Mouse (Mus musculus) gastrocnemius, adult 2 months (tissue): ENCODE results near the gene 4930402H24Rik. TPM values are rescaled to one million over a fixed set of nuclear protein-coding genes. Genes with fewer than 3 reads are reported as not detected.
"Not testable (repeated sequence)": the region's sequence is repeated elsewhere in the genome, so short reads cannot be mapped to it uniquely, and the experiment has no call there.

ENCODE experiments used
- DNase-seq: peaks from one replicate; pipeline ENCODE4 v3.0.0; 2022
- H3K27ac ChIP-seq: fragments of 200-600 bp; 2 replicates; pipeline ENCODE4 v1.8.1; 2022; ENCODE audit warnings: mild to moderate bottlenecking
- H3K4me3 ChIP-seq: fragments of 200-600 bp; 2 replicates; pipeline ENCODE4 v1.8.1; 2022; ENCODE audit warnings: mild to moderate bottlenecking, moderate library complexity
- CTCF ChIP-seq: fragments of 200-600 bp; IDR thresholded peaks from 2 replicates; pipeline ENCODE4 v1.8.1; 2022; ENCODE audit warnings: antibody characterized with exemption, mild to moderate bottlenecking, moderate library complexity
- intact Hi-C: fragments of 180-260 bp; cut with DNase I; formaldehyde crosslinking; loops from one replicate; pipeline ENCODE4 v1.15.1; 2025
- total RNA-seq, 2 experiments: library from RNA; stranded (reverse); gene quantifications; 2 replicates each; pipeline ENCODE4 v1.2.3; 2021

The 4930402H24Rik gene
- total RNA-seq, 2 experiments from 2014 or later, result 3.1 to 5.0 TPM

DNA sequence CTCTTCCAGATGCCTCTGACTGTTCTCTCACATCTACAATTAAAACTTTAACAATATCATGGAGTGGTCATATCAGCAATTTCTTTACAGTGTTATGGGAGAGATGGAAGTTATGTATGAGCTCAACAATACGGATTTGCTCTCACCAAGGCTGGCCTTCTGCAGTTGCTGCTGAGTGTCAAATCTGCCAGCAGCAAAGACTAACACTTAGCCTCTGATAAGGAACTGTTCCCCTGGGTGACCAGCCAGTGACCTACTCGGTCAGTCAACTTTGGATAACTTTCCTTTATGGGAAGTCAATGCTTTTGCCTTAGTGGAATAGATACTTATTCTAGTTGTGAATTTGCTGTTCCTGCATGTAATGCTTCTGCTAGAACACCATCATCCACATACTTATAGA lies 62.6 kb downstream of the 4930402H24Rik start:
- DNase-seq, result no peak
- intact Hi-C loops, result no loop called here
- Histone ChIP-seq H3K4me3 (no peak overlapping the region), H3K27ac (no peak overlapping the region)
- no peak for TF ChIP-seq CTCF

DNA sequence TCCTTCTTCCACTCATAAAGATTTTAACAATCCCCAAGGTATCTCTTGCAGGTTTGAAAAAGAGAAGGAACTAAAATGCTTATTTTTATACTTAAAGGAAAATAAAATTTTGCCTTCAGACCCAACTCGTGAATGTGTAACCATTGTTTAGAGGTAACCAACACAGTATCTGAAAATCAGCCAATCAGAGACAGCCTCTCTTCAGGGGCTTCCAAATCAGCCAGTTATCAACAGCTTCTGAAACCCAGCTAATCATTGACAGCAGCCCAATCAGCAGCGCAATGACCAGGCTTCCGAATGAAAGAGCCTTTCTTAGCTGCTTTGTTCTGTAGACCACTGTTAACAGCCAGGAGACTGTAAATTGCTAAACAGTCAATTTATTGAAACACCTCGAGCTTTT lies 65.4 kb downstream of the 4930402H24Rik start:
- TF ChIP-seq CTCF, result no peak
- intact Hi-C loops, result loop anchor here (2.0 kb wide), 1 partner anchor 66 kb away; the partner anchor contains the start of genes 4930402H24Rik and Atrn
- Histone ChIP-seq H3K27ac (peak overlapping the region; percentile 89; the same call in 1 of the 2 replicates), H3K4me3 (peak overlapping the region; percentile 98)
- DNase-seq, result no peak

DNA sequence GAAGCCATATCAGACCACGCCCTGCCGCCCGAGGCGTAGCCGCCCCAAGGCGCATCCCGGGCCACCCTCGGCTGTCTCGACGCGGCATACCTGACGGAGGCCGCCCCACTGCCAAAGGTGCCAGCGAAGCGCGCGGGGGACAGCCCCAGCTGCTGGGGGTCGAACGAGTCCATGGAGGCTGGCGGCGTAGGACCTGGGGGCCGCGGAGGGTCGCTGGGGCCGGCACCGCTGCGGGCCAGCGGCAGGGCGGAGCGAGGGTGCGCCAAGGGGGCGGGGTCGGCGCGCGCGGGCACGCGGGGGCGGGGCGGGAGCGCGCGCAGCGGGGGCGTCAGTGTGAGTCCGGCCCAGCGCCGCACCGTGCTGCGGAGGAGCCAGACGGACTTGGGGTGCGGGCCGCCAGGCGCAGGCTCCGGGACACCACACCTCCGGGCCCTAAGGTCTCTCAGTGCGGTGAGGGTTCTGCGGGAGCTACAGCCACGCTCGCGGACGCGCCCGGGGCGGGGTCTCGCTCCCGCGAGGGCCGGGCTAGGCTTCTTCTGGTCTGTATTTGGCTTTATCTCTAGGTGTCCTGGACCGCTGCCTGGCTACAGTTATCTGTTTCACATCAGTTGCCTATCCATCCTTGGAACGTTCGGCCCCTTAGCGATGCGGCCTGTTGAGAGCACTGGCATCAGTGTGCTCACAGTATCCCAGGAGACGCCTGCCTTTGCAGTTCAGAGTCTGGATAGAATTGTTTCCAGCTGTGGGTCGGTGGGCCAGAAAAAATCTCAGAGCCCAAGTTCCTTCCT lies 66.1 kb downstream of the 4930402H24Rik start:
- intact Hi-C loops, result loop anchor here (2.0 kb wide), 1 partner anchor 67 kb away; the partner anchor contains the start of genes 4930402H24Rik and Atrn
- Histone ChIP-seq H3K4me3 (peak overlapping the region; percentile 98), H3K27ac (peak overlapping the region; percentile 89)
- no peak for TF ChIP-seq CTCF
- DNase-seq, result peak; percentile 88

DNA sequence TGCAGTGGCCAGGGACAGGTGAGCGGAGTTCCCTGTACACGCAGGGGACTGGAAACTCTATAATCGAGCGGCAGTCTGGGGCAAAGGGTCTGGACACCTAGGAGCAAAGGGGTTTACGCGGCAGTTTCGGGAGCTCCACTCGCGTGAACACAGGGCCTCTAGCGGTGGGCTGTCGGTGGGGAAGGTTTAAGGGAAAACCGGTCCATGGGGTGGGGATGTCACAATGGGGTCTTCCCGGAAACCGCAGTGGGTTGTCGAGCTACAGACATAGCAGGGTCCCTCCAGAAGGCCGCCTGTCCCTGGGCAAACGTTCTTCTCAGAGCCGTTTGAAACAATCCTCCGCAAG lies 66.7 kb downstream of the 4930402H24Rik start:
- no peak for DNase-seq
- H3K4me3 ChIP-seq, result peak overlapping the region; percentile 98
- TF ChIP-seq CTCF, result no peak; the same call in 1 of the 2 replicates
- H3K27ac ChIP-seq, result peak overlapping the region; percentile 89
- intact Hi-C loops, result no loop called here

DNA sequence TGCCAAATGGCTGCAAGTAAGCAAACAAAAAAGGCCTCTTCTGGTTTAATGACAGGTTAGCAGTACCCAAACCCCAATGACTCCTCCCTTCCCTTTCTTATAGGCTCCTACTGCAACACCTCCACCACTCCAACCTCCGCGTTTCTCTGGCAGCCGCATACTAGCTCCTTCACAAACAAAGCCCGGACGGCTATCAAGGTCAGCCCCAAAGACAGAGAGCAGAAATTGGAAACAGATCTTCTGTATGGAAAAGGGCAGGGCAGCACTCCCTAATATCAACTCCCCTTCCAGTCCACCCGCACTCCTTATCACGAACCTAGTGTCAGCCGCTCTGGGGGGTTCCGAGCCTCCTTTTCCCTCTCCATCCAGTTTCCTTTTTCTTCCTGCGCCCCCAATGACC lies 67.1 kb downstream of the 4930402H24Rik start:
- Histone ChIP-seq H3K4me3 (peak overlapping the region; percentile 98), H3K27ac (peak overlapping the region; percentile 89)
- no peak for TF ChIP-seq CTCF
- DNase-seq, result no peak
- intact Hi-C loops, result no loop called here

DNA sequence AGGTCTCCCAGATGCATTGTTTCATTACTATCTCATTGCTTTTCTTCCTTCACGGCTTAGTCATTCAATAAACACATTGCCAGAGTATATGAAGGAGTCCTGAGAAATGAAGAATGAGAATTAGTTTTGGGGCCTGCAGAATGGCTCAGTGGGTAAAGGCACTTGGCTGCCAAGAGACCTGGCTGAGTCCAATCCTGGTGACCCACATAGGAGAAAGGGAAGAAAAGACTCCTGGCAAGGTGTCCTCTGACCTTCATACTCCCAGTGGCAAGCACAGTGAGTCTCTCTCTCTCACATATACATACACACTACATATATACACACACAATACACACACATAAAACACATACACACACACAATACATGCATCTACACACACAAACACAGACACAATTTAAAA lies 68.1 kb downstream of the 4930402H24Rik start:
- TF ChIP-seq CTCF, result no peak
- intact Hi-C loops, result no loop called here
- no peak for DNase-seq
- Histone ChIP-seq H3K4me3 (peak overlapping the region; percentile 98), H3K27ac (no peak overlapping the region)

DNA sequence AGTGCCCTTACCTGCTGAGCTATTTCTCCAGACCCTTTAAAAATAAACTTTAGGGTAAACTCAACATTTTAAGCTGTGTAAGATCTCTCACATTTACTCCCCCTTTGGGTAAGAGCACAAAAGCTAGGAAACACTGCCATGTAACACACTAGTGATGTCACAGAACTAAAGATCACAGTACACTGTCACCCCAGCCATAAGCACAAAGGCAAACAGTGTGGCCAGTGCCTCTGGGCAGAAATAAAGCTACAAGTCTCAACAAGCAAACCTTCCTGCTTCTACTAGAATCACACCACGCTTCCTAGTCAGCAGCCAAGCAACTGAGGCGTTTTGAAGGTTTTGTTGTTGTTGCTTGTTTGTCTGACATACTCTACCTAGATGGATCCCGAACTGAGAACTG lies 72.5 kb downstream of the 4930402H24Rik start:
- no peak overlapping the region for H3K4me3 ChIP-seq

DNA sequence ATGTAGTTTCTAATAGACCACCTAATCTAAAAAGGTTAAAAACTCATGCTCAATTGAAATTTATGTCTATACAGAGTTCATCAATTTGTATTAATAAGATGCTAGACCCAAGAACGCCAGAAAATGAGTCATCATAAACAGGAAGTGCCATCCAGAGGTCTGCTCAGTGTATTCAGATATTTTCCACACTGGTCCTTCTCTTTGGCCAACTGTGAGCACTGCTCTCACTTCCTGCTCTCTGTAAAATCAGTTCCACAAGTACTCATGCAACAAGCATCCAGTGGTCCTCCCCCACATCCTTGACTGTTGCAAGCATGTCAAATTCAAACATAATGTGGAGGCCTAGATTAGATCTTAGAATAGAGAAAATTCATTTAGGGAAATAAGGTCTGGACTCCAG lies 73.6 kb downstream of the 4930402H24Rik start:
- Histone ChIP-seq H3K4me3 (no peak overlapping the region), H3K27ac (no peak overlapping the region)
- intact Hi-C loops, result no loop called here
- no peak for DNase-seq
- TF ChIP-seq CTCF, result no peak

More for the DNA sequence above, 72.5 kb downstream of the 4930402H24Rik start:
- DNase-seq, result no peak
- no peak for TF ChIP-seq CTCF
- H3K27ac ChIP-seq, result no peak overlapping the region
- intact Hi-C loops, result no loop called here

DNA sequence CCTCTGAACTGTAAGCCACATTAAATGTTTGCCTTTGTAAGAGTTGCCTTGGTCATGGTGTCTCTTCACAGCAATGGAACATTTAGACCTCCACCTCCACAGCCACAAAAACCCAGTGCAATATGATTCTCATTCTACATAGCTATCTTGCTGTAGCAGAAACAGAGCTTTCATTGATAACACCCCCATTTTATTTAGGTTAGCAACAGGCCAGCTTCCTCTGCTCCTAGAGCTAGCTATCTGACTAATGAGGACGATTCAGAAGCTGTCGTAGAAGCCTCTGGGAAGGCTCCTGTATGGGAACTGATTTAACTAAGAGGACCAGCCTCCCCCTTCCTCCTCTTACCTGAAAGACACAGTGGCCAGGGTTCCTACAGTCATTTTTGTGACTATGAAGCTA lies 74.2 kb downstream of the 4930402H24Rik start:
- TF ChIP-seq CTCF, result no peak
- intact Hi-C loops, result no loop called here
- Histone ChIP-seq H3K27ac (no peak overlapping the region), H3K4me3 (no peak overlapping the region)
- no peak for DNase-seq

DNA sequence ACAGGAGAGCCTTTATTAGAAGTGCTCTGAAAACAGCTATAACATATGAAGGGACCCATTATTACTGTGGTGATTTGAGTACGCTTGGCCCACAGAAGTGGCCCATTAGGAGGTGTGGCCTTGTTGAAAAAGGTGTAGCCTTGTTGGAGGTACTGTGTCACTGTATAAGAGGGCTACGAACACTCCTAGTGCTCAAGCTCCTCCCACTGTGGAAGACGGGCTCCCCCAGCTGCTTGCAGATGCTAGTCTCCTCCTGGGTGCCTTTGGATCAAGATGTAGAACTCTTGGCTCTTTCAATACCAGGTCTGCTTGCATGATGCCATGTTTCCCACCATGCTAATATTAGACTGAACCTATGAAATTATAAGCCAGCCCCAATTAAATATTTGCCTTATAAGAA lies 76.0 kb downstream of the 4930402H24Rik start:
- Histone ChIP-seq H3K27ac (no peak overlapping the region), H3K4me3 (no peak overlapping the region)
- no peak for DNase-seq
- TF ChIP-seq CTCF, result peak; percentile 30; the same call in 1 of the 2 replicates
- intact Hi-C loops, result no loop called here

DNA sequence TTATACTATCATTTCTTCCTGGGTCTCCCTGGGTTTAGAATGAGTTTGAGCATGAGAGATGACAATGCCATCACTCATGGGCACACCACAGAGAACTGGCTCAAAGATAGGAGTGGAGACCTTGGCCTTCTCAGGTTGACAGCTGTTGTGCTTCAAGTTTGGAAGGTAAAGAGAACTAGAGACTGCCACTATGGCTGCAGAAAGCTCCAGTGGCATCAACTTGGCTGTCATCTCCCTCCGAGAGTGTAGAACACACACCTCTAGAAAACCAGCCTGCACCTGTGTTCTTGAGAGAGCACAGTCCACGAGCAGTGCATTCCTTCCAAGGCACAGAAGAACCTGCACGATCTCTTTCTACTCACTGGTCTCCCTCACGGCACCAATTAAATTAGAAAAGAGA lies 76.7 kb downstream of the 4930402H24Rik start:
- TF ChIP-seq CTCF, result no peak
- intact Hi-C loops, result no loop called here
- no peak for DNase-seq
- Histone ChIP-seq H3K27ac (no peak overlapping the region), H3K4me3 (no peak overlapping the region)

DNA sequence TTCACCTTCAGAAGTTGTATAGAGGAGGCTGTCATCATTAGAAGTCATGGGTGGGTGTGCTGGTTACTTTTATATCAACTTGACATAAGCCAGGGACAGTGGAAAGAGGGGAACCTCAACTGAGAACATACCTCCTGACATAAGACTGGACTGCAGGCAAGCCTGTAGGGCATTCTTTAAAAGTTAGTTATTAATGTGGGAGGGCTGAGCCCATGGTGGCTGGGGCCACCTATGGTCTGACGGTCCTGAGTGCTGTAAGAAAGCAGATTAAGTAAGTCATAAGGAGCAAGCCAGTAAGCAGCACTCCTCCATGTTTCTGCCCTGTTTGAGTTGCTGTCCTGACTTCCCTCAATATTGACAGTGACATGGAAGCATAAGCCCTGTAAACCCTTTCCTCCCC lies 77.5 kb downstream of the 4930402H24Rik start:
- no peak overlapping the region for H3K4me3 ChIP-seq
- no peak for DNase-seq
- TF ChIP-seq CTCF, result no peak
- no peak overlapping the region for H3K27ac ChIP-seq
- intact Hi-C loops, result no loop called here

DNA sequence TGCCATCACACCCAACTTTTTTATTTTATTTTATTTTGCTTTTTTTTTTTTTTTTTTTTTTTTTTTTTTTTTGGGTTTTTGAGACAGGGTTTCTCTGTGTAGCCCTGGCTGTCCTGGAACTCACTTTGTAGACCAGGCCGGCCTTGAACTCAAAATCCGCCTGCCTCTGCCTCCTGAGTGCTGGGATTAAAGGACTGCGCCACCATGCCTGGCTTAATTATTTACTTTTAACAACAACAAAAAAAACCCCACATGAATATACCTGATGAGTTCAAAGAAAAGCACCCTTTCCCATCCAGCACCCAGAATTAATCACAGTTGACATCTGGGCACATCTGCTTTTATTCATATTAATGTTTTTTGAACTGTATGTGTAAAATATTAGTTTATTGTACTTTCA lies 78.1 kb downstream of the 4930402H24Rik start:
- H3K4me3 ChIP-seq, DNase-seq, H3K27ac ChIP-seq, intact Hi-C loops: not testable (repeated sequence)

DNA sequence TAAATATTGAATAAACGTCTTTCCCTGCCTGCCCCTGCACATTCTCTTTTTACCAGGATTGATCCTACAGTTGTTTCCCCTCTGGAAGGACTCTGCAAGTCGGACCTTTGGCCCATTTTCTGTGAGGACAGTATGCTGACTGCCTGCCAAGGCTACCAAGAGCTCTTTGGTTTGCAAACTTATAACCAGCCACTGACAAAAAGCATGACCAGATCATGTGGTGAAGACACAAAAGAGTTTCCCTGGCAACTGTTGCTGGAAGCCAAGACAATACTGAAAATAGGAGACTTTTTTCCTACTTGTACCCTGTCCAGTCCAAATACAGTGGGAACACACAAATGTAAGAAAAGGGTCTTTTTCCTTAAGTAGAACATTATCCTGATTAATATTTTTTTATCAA lies 78.8 kb downstream of the 4930402H24Rik start:
- DNase-seq, result peak; percentile 44
- no peak overlapping the region for H3K4me3 ChIP-seq
- no peak for TF ChIP-seq CTCF
- intact Hi-C loops, result no loop called here
- no peak overlapping the region for H3K27ac ChIP-seq
